Mouse (Mus musculus) thymus, adult 2 months (tissue): Measurements from ENCODE around the gene Baz2b. TPM values are rescaled to one million over a fixed set of nuclear protein-coding genes. Genes with fewer than 3 reads are reported as not detected.

Experiments
- DNase-seq: peaks from one replicate; pipeline ENCODE4 v3.0.0; 2021
- H3K27ac ChIP-seq: fragments of 200-500 bp; 2 replicates; pipeline ENCODE4 v1.5.1; 2012; ENCODE audit warnings: low read length, control low read depth; ENCODE audit not compliant: control insufficient read depth, insufficient read depth
- H3K27me3 ChIP-seq: fragments of 200-500 bp; 2 replicates; pipeline ENCODE4 v1.6.1; 2012; ENCODE audit warnings: mild to moderate bottlenecking, low read length, moderate library complexity, mixed read lengths; ENCODE audit not compliant: control insufficient read depth, insufficient read depth
- H3K36me3 ChIP-seq: fragments of 200-500 bp; 2 replicates; pipeline ENCODE4 v1.6.1; 2012; ENCODE audit warnings: mild to moderate bottlenecking, low read length, moderate library complexity; ENCODE audit not compliant: control insufficient read depth, insufficient read depth
- H3K4me1 ChIP-seq: fragments of 200-500 bp; replicated peaks from 2 replicates; pipeline ENCODE4 v1.6.1; 2012; ENCODE audit warnings: low read length; ENCODE audit not compliant: control insufficient read depth, insufficient read depth
- H3K4me3 ChIP-seq: fragments of 200-500 bp; 2 replicates; pipeline ENCODE4 v1.5.1; 2012; ENCODE audit warnings: mild to moderate bottlenecking, low read length, control low read depth, moderate library complexity; ENCODE audit not compliant: control insufficient read depth, insufficient read depth
- CTCF ChIP-seq: fragments of 200-500 bp; IDR thresholded peaks from 2 replicates; pipeline ENCODE4 v1.5.1; 2012; ENCODE audit warnings: mild to moderate bottlenecking, control low read depth, low read length, moderate library complexity, borderline replicate concordance; ENCODE audit not compliant: control insufficient read depth, poor library complexity, insufficient read depth; ENCODE audit errors: extremely low read depth
- POLR2A ChIP-seq: fragments of 200-500 bp; IDR thresholded peaks from 2 replicates; pipeline ENCODE4 v1.6.1; 2012; ENCODE audit warnings: mild to moderate bottlenecking, low read length, control low read depth, moderate library complexity; ENCODE audit not compliant: control insufficient read depth, poor library complexity, insufficient read depth; ENCODE audit errors: extremely low read depth
- WGBS: fragments of 180-500 bp; shearing (Covaris S2); methylation state at CpG from one replicate; pipeline ENCODE4 v1.1.7; 2018; 5-methylcytosine and 5-hydroxymethylcytosine counted together
- polyA plus RNA-seq: library from polyadenylated mRNA; depleted of rRNA; stranded (reverse); fragments of >200 nt; gene quantifications from 2 replicates; pipeline ENCODE4 v1.2.3, GENCODE M21; 2012

The Baz2b gene
- polyA plus RNA-seq, 1 experiment, result 25.9 TPM

DNA sequence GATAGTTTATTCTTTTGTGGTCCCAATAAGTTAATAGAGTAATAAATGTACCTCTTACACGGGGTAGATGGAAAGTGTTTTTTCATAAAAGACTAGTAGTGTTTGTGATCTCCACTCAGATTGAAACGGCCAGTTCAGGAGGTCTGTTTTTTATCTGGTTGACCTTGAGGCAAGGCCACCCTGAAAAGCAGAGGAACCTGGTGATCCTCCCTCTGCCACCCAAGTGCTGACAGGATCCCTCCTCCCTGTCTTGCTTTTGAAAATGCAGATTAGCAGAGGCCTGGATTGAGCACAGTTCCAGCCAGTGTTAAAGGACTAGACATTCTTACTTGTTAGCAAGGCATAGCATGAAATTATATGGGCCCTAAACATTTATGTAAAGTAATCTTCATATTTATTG lies 23.5 kb upstream of the Baz2b start:
- Histone ChIP-seq H3K4me3 (no peak overlapping the region), H3K27ac (no peak overlapping the region), H3K36me3 (peaks cover 84% of the 10 kb centered on the region), H3K4me1 (no peaks in the 10 kb centered on the region), H3K27me3 (no peaks in the 10 kb centered on the region)
- no peak for DNase-seq
- 96% methylated on average over 2 of the region's 2 CpGs for WGBS
- no peak for TF ChIP-seq POLR2A
- TF ChIP-seq CTCF, result no peak

DNA sequence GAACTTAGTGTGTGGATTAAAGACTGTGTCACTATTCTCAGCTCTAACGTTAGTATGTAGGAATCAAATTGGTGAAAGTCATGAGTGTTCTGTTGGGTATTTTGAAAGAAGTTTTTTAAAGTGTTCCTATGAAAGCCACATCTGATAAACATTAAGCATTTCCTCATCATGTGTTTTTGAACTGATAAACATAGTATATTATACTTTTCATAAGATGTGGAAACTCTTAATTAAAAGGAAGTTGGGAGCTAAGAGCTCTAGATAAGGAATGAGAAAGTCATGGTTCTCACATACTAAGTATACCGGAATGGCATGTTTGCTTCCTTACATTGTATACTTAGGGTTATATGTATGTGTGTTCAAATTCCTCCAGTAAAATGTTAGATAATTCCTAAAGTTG lies 20.7 kb upstream of the Baz2b start:
- H3K27me3 ChIP-seq, result no peaks in the 10 kb centered on the region
- H3K27ac ChIP-seq, result no peak overlapping the region
- WGBS, result 98% methylated on average over 2 of the region's 2 CpGs
- no peaks in the 10 kb centered on the region for H3K4me1 ChIP-seq
- peaks cover 56% of the 10 kb centered on the region for H3K36me3 ChIP-seq
- DNase-seq, result no peak
- H3K4me3 ChIP-seq, result no peak overlapping the region
- TF ChIP-seq POLR2A (no peak), CTCF (no peak)

DNA sequence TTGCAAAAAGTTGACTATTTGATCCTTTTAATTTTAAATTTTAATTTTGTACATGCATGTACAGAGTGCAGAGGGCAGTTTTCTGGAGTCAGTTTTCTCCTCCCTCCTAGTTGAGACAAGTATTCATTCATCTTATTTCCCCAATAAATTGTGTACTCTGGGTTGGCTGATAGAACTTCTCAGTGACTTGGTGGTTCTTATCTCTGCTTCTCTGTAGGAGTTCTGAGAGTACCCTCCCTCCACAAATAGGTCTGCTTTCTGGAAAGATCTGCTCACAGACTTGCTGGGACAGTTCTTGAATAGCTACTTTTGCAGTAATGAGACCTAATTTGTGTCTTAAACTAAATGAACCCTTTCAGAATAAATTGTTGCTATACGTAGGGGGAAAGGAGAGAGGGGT lies 18.8 kb upstream of the Baz2b start:
- DNase-seq, result no peak
- Histone ChIP-seq H3K4me3 (no peak overlapping the region), H3K27me3 (no peaks in the 10 kb centered on the region), H3K36me3 (peaks cover 38% of the 10 kb centered on the region), H3K27ac (no peak overlapping the region), H3K4me1 (no peaks in the 10 kb centered on the region)
- WGBS, result 98% methylated on average over 1 of the region's 1 CpGs
- TF ChIP-seq POLR2A (no peak), CTCF (no peak)

- H3K4me1 ChIP-seq, result no peaks in the 10 kb centered on the region
Observed at GRCm38 (mm10) chr2:60223489-60223888, 13.8 kb upstream of the Baz2b start.

GRCm38 (mm10) chr2:60221954-60222353 lies 12.3 kb upstream of the Baz2b start:
- H3K4me1 ChIP-seq, result no peaks in the 10 kb centered on the region
- no peak for DNase-seq
- WGBS, result 96% methylated on average over 2 of the region's 2 CpGs
- H3K27me3 ChIP-seq, result no peaks in the 10 kb centered on the region
- TF ChIP-seq CTCF (no peak), POLR2A (no peak)
- H3K4me3 ChIP-seq, result no peak overlapping the region
- no peaks in the 10 kb centered on the region for H3K36me3 ChIP-seq
- H3K27ac ChIP-seq, result no peak overlapping the region

More at GRCm38 (mm10) chr2:60223489-60223888, 13.8 kb upstream of the Baz2b start:
- no peaks in the 10 kb centered on the region for H3K27me3 ChIP-seq
- DNase-seq, result no peak
- H3K4me3 ChIP-seq, result no peak overlapping the region
- 71% methylated on average over 1 of the region's 1 CpGs for WGBS
- TF ChIP-seq CTCF (no peak), POLR2A (no peak)
- H3K36me3 ChIP-seq, result no peaks in the 10 kb centered on the region
- H3K27ac ChIP-seq, result no peak overlapping the region

DNA sequence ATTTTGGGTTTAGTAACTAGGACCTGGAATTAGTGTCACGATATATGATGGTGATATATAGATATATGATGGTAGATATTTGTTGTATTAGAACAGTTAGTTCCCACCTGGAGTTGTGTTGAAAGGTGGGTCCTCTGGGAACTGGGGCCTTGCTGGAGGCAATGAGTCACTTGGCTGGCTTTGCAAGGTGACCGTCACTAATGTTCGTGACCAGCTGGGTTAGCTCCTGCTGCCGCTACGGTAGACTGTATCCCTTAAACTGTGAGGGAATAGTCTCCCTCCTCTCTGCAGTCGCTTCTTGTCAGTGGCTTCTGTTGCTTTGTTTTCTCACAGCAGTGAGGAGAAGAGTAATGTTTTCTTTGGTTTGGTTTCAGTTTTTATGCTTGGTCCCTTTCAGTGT lies 11.6 kb upstream of the Baz2b start:
- no peak overlapping the region for H3K4me3 ChIP-seq
- DNase-seq, result no peak
- 95% methylated on average over 6 of the region's 6 CpGs for WGBS

DNA sequence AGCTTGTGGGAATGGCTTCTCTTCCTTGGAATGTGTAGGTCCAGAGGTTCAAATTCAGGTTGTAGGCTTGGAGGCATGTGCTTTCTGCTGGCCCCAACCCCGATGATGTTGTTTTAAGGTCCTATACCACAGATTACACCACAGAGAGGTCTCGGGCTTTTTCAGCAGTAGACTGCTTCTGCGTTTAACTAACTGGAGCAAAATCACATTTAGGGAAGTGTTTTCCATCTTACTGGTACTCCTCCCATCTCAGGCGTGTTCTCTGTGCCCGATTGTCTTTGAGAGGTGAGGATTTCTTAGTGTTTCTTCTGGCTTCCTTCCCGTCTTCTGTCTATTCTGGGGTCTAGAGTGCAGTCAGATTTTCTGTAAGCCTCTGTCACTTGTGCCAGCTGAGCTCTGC lies 8.0 kb upstream of the Baz2b start:
- no peak overlapping the region for H3K4me3 ChIP-seq
- DNase-seq, result no peak
- 56% methylated on average over 6 of the region's 6 CpGs for WGBS
- TF ChIP-seq POLR2A, result no peak
- TF ChIP-seq CTCF, result no peak
- H3K27ac ChIP-seq, result no peak overlapping the region
- H3K36me3 ChIP-seq, result no peaks in the 10 kb centered on the region
- peaks cover 5% of the 10 kb centered on the region for H3K4me1 ChIP-seq
- H3K27me3 ChIP-seq, result no peaks in the 10 kb centered on the region

More for the DNA sequence above, 11.6 kb upstream of the Baz2b start:
- Histone ChIP-seq H3K27me3 (no peaks in the 10 kb centered on the region), H3K4me1 (peaks cover 2% of the 10 kb centered on the region), H3K27ac (no peak overlapping the region), H3K36me3 (no peaks in the 10 kb centered on the region)
- TF ChIP-seq CTCF, result no peak
- TF ChIP-seq POLR2A, result no peak
